Mouse (Mus musculus): ENCODE results near the gene Eef1akmt2.

The Eef1akmt2 gene

GRCm38 (mm10) chr7:132811716-132812618, 40.5 kb downstream of the Eef1akmt2 start:
- in situ Hi-C loops (cut with MseI, MboI) = loop anchor here (5.0 to 10.0 kb wide), 2 partner anchors 155 to 157 kb away; no protein-coding TSS in a partner anchor

GRCm38 (mm10) chr7:132810879-132811278, 41.6 kb downstream of the Eef1akmt2 start:
- in situ Hi-C loops (cut with MseI, MboI) = loop anchor here (5.0 to 10.0 kb wide), 2 partner anchors 154 to 156 kb away; no protein-coding TSS in a partner anchor

DNA sequence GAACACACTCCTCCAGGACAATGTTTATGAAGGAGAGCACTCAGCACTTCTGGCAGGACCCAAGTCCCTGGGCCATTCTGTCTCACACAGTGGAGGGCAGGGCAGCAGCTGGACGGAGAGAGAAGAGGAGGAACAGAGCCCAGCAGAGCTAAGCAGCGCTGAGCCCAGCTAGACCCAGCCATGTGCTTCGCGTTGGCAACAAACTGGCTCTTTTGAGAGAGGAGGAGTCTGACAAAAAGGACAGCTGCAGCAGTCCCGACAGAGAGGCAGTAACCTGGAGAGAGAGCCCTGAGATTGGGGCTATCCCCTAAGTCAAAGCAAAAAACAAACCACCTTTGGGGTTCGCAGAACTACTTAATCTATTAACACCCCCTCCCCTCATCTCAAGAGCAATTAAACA, 42.1 kb downstream of the Eef1akmt2 start:
- in situ Hi-C loops (cut with MseI, MboI) = loop anchor here (5.0 to 10.0 kb wide), 2 partner anchors 153 to 156 kb away; no protein-coding TSS in a partner anchor

DNA sequence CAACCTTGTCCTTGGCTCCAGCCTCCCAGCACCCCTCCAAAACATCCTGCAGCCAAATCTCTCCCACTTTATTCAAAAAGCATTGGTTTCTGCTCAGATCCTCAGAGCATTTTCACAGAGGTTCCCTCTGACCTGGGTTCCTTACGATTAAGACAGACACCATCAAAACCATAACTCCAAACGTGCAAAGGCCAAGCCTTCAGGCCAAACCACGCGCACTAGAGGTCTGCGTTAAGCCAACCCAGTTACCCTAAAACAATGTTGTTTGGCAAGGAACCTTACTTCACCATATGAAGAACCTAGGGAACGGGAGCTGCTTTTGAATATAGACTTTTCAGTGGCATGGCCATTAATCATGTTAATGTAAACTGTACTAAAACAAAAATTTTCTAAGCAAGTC, 42.8 kb downstream of the Eef1akmt2 start:
- in situ Hi-C loops (cut with MseI, MboI) = loop anchor here (5.0 to 10.0 kb wide), 3 partner anchors 75 to 155 kb away; no protein-coding TSS in a partner anchor

GRCm38 (mm10) chr7:132808841-132809682, 43.4 kb downstream of the Eef1akmt2 start:
- in situ Hi-C loops (cut with MseI, MboI) = loop anchor here in 1 of 2 experiments (10.0 kb wide), 1 partner anchor 74 kb away; no protein-coding TSS in a partner anchor

- in situ Hi-C loops (cut with MseI, MboI) = loop anchor here in 1 of 2 experiments (10.0 kb wide), 1 partner anchor 73 kb away; no protein-coding TSS in a partner anchor
These were observed 44.2 kb downstream of the Eef1akmt2 start for GRCm38 (mm10) chr7:132808051-132808796.

GRCm38 (mm10) chr7:132806926-132807857, 45.3 kb downstream of the Eef1akmt2 start:
- in situ Hi-C loops (cut with MseI, MboI) = loop anchor here in 1 of 2 experiments (10.0 kb wide), 1 partner anchor 72 kb away; no protein-coding TSS in a partner anchor

- in situ Hi-C loops (cut with MseI, MboI) = loop anchor here in 1 of 2 experiments (10.0 kb wide), 1 partner anchor 71 kb away; no protein-coding TSS in a partner anchor
These were observed 46.2 kb downstream of the Eef1akmt2 start for GRCm38 (mm10) chr7:132806286-132806685.

GRCm38 (mm10) chr7:132804951-132805350, 47.5 kb downstream of the Eef1akmt2 start:
- in situ Hi-C loops (cut with MseI, MboI) = loop anchor here in 1 of 2 experiments (10.0 kb wide), 1 partner anchor 70 kb away; no protein-coding TSS in a partner anchor

GRCm38 (mm10) chr7:132804461-132804860, 48.0 kb downstream of the Eef1akmt2 start:
- in situ Hi-C loops (cut with MseI, MboI) = loop anchor here in 1 of 2 experiments (10.0 kb wide), 1 partner anchor 70 kb away; no protein-coding TSS in a partner anchor

DNA sequence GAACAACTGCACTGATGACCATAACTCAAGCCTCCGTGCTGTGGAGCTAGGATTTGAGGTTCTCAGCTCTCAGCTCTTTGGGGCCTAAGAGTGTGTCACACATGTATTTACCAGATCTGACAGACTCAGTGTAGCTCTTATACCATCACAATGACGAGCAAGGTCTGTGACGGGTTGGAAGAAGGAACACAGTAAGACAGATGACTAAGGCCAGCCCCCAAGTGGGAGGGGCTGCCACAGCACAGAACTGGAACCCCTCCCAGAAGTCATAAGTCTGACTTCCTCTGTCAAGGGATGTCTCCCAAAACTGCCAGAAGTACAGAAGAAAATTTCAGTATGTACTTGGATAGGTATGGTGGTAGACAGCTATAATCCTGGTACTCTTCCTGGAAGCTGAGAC, 48.5 kb downstream of the Eef1akmt2 start:
- in situ Hi-C loops (cut with MseI, MboI) = loop anchor here in 1 of 2 experiments (10.0 kb wide), 1 partner anchor 69 kb away; no protein-coding TSS in a partner anchor

GRCm38 (mm10) chr7:132803336-132803735, 49.1 kb downstream of the Eef1akmt2 start:
- in situ Hi-C loops (cut with MseI, MboI) = loop anchor here in 1 of 2 experiments (10.0 kb wide), 1 partner anchor 69 kb away; no protein-coding TSS in a partner anchor

DNA sequence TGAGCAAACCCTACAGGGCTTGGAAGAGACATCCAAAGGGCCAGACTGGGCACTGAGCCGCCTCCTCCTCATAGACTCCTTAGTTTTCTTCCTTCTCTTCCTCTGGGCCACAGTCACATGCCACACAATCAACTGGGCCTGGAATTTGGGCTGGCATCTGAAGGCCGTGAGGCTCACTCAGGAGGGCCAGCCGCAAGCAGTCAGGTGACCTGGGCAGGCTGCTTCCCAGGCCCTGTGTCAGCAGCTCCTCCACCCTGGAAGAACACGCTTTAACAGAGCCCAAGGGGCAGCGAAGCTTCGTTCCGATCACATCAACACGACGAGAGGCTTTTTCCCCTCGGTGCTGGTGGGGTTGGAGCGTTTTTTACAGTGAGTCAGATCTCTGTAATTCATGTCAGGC, 49.8 kb downstream of the Eef1akmt2 start:
- in situ Hi-C loops (cut with MseI, MboI) = loop anchor here in 1 of 2 experiments (10.0 kb wide), 1 partner anchor 68 kb away; no protein-coding TSS in a partner anchor

- in situ Hi-C loops (cut with MseI, MboI) = loop anchor here in 1 of 2 experiments (10.0 kb wide), 1 partner anchor 67 kb away; no protein-coding TSS in a partner anchor
These were observed 50.4 kb downstream of the Eef1akmt2 start for GRCm38 (mm10) chr7:132802066-132802465.

- in situ Hi-C loops (cut with MseI, MboI) = loop anchor here in 1 of 2 experiments (10.0 kb wide), 1 partner anchor 67 kb away; no protein-coding TSS in a partner anchor
These were observed 51.0 kb downstream of the Eef1akmt2 start for GRCm38 (mm10) chr7:132801509-132801908.

DNA sequence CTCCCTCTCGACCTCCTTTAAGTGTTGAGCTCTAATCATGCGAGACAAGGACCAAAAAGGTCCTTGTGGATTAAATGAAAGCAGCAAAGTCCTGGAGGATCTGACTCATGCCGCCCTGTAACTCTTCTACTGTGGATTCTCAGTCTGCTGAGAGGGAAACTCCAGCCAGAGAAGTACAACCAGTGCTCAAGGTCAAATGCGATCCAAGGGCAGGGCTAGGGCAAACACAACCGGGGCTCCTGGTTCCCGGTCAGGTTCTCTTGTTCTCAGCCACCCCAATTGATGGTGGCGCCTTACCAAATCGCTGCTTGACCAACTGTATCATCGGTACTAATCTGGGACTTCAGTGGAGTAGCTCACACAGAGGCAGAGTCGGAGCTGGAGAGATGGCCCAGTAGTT, 51.6 kb downstream of the Eef1akmt2 start:
- in situ Hi-C loops (cut with MseI, MboI) = loop anchor here in 1 of 2 experiments (10.0 kb wide), 1 partner anchor 66 kb away; no protein-coding TSS in a partner anchor

DNA sequence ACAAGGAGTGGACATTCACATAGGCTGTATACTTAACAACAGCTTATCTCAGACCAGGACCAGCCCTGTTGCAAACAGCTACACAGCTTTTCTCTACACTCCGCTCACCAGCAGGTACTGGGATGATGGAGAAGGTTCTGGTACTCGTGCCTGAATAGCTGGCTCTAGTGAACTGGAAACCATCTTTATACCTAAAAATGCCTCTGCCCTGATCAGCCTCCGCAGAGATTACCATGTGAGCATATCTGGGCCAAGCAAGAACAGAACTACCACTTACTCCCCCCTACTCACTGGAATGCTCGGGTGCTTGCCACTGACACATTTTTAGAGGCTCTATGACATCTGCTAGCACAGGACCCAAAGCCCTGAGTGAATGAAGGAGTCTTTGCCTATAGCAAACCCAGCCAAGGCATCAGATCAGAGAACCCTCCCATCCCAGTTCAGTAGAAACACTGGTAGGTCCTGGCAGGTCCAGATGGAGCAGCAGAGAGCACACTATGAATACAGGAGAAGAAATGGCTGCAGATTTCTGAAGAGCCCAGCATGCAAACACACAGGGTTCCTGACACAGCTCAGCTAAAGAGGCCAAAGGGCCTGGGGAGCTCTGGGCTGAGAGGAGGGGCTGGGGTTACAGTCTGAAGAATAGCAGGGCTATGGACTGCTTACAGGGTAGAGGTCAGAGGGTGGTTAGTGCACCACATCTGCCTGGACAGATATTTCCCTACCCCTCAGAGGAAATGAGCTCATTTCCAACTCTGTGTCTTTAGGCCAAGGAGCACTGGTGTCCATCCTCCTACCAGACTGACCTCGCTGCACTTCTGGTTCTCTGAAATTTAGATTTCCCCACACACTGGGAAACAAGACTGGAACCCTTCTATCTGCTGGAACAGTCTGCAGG, 53.1 kb downstream of the Eef1akmt2 start:
- in situ Hi-C loops (cut with MseI, MboI) = loop anchor here in 1 of 2 experiments (10.0 kb wide), 1 partner anchor 65 kb away; no protein-coding TSS in a partner anchor

- in situ Hi-C loops (cut with MseI, MboI) = no loop called here
These were observed 57.3 kb downstream of the Eef1akmt2 start for GRCm38 (mm10) chr7:132795141-132795540.
